Mouse (Mus musculus) heart, postnatal 0 days (tissue): ENCODE data around the gene Crygn.

Experiments used
- CTCF ChIP-seq: IDR thresholded peaks from 2 replicates; pipeline ENCODE4 v1.5.1; 2016; ENCODE audit warnings: antibody characterized with exemption, control low read depth, low read depth
- EP300 ChIP-seq: IDR thresholded peaks from 2 replicates; pipeline ENCODE4 v1.6.1; 2016; ENCODE audit warnings: antibody characterized with exemption, low read depth

- no peak for TF ChIP-seq CTCF
- no peak for TF ChIP-seq EP300
These were observed 46.9 kb upstream of the Crygn start for GRCm38 (mm10) chr5:24804661-24805060.
